Mouse (Mus musculus): ENCODE data around the gene Gm11492. TPM values are rescaled to one million over a fixed set of nuclear protein-coding genes. Genes with fewer than 3 reads are reported as not detected.

The Gm11492 gene
- polyA plus RNA-seq, 1 experiment from 2014 or later: not detected

- Histone ChIP-seq H3K4me1 (replicated peaks) (no peaks in the 10 kb centered on the region), H3K4me2 (no peak overlapping the region), H3K4me3 (replicated peaks) (no peak overlapping the region), H3K27me3 (no peaks in the 10 kb centered on the region), H3K9me3 (no peaks in the 10 kb centered on the region), H3K9ac (replicated peaks) (no peak overlapping the region), H3K36me3 (no peaks in the 10 kb centered on the region), H3K27ac (no peak overlapping the region)
- ATAC-seq (ENCODE audit: insufficient number of reproducible peaks, insufficient read depth, low FRiP score, low TSS enrichment, low read depth): no peak
- 64% methylated on average over 2 of the region's 2 CpGs for WGBS
These were observed 11.2 kb upstream of the Gm11492 start for GRCm38 (mm10) chr11:87555106-87555703.

- Histone ChIP-seq H3K4me2 (no peak overlapping the region), H3K36me3 (no peaks in the 10 kb centered on the region), H3K9ac (replicated peaks) (no peak overlapping the region), H3K9me3 (no peaks in the 10 kb centered on the region), H3K27ac (no peak overlapping the region), H3K4me1 (replicated peaks) (no peaks in the 10 kb centered on the region), H3K27me3 (no peaks in the 10 kb centered on the region), H3K4me3 (replicated peaks) (no peak overlapping the region)
- 72% methylated on average over 6 of the region's 6 CpGs for WGBS
- no peak for ATAC-seq (ENCODE audit: insufficient number of reproducible peaks, insufficient read depth, low FRiP score, low TSS enrichment, low read depth)
These were observed 5.2 kb upstream of the Gm11492 start for GRCm38 (mm10) chr11:87561208-87561607.

- 75% methylated on average over 7 of the region's 7 CpGs for WGBS
- Histone ChIP-seq H3K9ac (replicated peaks) (no peak within 1 kb of the TSS), H3K36me3 (no peaks in the 10 kb centered on the region), H3K27ac (no peak within 1 kb of the TSS), H3K27me3 (no peaks in the 10 kb centered on the region), H3K4me3 (replicated peaks) (no peak within 1 kb of the TSS), H3K4me2 (no peak within 1 kb of the TSS), H3K4me1 (replicated peaks) (no peaks in the 10 kb centered on the region), H3K9me3 (no peaks in the 10 kb centered on the region)
- no peak for ATAC-seq (ENCODE audit: insufficient number of reproducible peaks, insufficient read depth, low FRiP score, low TSS enrichment, low read depth)
These were observed 2.0 kb downstream of the Gm11492 start, which contains the start of gene Sept4 for GRCm38 (mm10) chr11:87568255-87568953. Sept4 (plus strand) TSS chr11:87568903.

GRCm38 (mm10) chr11:87570743-87571142, 4.3 kb downstream of the Gm11492 start:
- H3K36me3 ChIP-seq: no peaks in the 10 kb centered on the region
- no peak overlapping the region for H3K27ac ChIP-seq
- 68% methylated on average over 5 of the region's 5 CpGs for WGBS
- no peaks in the 10 kb centered on the region for H3K4me1 ChIP-seq (replicated peaks)
- H3K27me3 ChIP-seq: no peaks in the 10 kb centered on the region
- no peak for ATAC-seq (ENCODE audit: insufficient number of reproducible peaks, insufficient read depth, low FRiP score, low TSS enrichment, low read depth)
- H3K9ac ChIP-seq (replicated peaks): no peak overlapping the region
- H3K4me3 ChIP-seq (replicated peaks): no peak overlapping the region
- no peak overlapping the region for H3K4me2 ChIP-seq
- no peaks in the 10 kb centered on the region for H3K9me3 ChIP-seq

- Histone ChIP-seq H3K9ac (replicated peaks) (no peak overlapping the region), H3K4me3 (replicated peaks) (no peak overlapping the region), H3K27ac (no peak overlapping the region), H3K4me1 (replicated peaks) (no peaks in the 10 kb centered on the region), H3K27me3 (no peaks in the 10 kb centered on the region), H3K9me3 (no peaks in the 10 kb centered on the region), H3K36me3 (no peaks in the 10 kb centered on the region), H3K4me2 (no peak overlapping the region)
- ATAC-seq (ENCODE audit: insufficient number of reproducible peaks, insufficient read depth, low FRiP score, low TSS enrichment, low read depth): no peak
- WGBS: 90% methylated on average over 1 of the region's 1 CpGs
These were observed 5.0 kb downstream of the Gm11492 start for GRCm38 (mm10) chr11:87571361-87571950.

- Histone ChIP-seq H3K4me1 (replicated peaks) (peaks cover 11% of the 10 kb centered on the region), H3K9ac (replicated peaks) (no peak overlapping the region), H3K36me3 (no peaks in the 10 kb centered on the region), H3K27me3 (peaks cover 14% of the 10 kb centered on the region; the same call in 1 of the 2 replicates), H3K4me2 (no peak overlapping the region), H3K27ac (no peak overlapping the region), H3K9me3 (no peaks in the 10 kb centered on the region), H3K4me3 (replicated peaks) (no peak overlapping the region)
- WGBS: 69% methylated on average over 7 of the region's 7 CpGs
- ATAC-seq (ENCODE audit: insufficient number of reproducible peaks, insufficient read depth, low FRiP score, low TSS enrichment, low read depth): no peak
These were observed 7.3 kb downstream of the Gm11492 start for GRCm38 (mm10) chr11:87573751-87574150.

- Histone ChIP-seq H3K36me3 (no peaks in the 10 kb centered on the region), H3K27me3 (peaks cover 20% of the 10 kb centered on the region; the same call in 1 of the 2 replicates), H3K4me2 (no peak overlapping the region), H3K27ac (no peak overlapping the region), H3K9ac (replicated peaks) (no peak overlapping the region), H3K4me1 (replicated peaks) (peaks cover 11% of the 10 kb centered on the region), H3K9me3 (no peaks in the 10 kb centered on the region), H3K4me3 (replicated peaks) (no peak overlapping the region)
- no peak for ATAC-seq (ENCODE audit: insufficient number of reproducible peaks, insufficient read depth, low FRiP score, low TSS enrichment, low read depth)
- 76% methylated on average over 21 of the region's 21 CpGs for WGBS
These were observed 8.2 kb downstream of the Gm11492 start for GRCm38 (mm10) chr11:87574520-87575180.

GRCm38 (mm10) chr11:87577601-87578248, 11.3 kb downstream of the Gm11492 start:
- H3K27ac ChIP-seq: no peak overlapping the region
- peak overlapping the region; percentile 56 for H3K4me3 ChIP-seq (replicated peaks)
- peaks cover 11% of the 10 kb centered on the region for H3K4me1 ChIP-seq (replicated peaks)
- WGBS: 20% methylated on average over 6 of the region's 6 CpGs
- H3K27me3 ChIP-seq: peaks cover 22% of the 10 kb centered on the region; the same call in 1 of the 2 replicates
- H3K9me3 ChIP-seq: no peaks in the 10 kb centered on the region
- H3K9ac ChIP-seq (replicated peaks): peak overlapping the region; percentile 65; the same call in 1 of the 2 replicates
- H3K36me3 ChIP-seq: no peaks in the 10 kb centered on the region
- ATAC-seq (ENCODE audit: insufficient number of reproducible peaks, insufficient read depth, low FRiP score, low TSS enrichment, low read depth): no peak
- peak overlapping the region; percentile 92 for H3K4me2 ChIP-seq

GRCm38 (mm10) chr11:87578249-87578962, 12.0 kb downstream of the Gm11492 start:
- H3K36me3 ChIP-seq: no peaks in the 10 kb centered on the region
- peak overlapping the region; percentile 92 for H3K4me2 ChIP-seq
- no peaks in the 10 kb centered on the region for H3K9me3 ChIP-seq
- peaks cover 22% of the 10 kb centered on the region; the same call in 1 of the 2 replicates for H3K27me3 ChIP-seq
- H3K27ac ChIP-seq: 0 out of 2 replicates have a peak overlapping the region, but pooled peaks have one; percentile 29
- H3K4me1 ChIP-seq (replicated peaks): peaks cover 11% of the 10 kb centered on the region
- H3K4me3 ChIP-seq (replicated peaks): peak overlapping the region; percentile 56
- peak overlapping the region; percentile 65 for H3K9ac ChIP-seq (replicated peaks)
- peak; percentile 84 for ATAC-seq (ENCODE audit: insufficient number of reproducible peaks, insufficient read depth, low FRiP score, low TSS enrichment, low read depth)
- under 1% methylated on average over 40 of the region's 40 CpGs for WGBS

GRCm38 (mm10) chr11:87578963-87579601, 12.6 kb downstream of the Gm11492 start:
- 20% methylated on average over 10 of the region's 10 CpGs for WGBS

More at GRCm38 (mm10) chr11:87578963-87579601, 12.6 kb downstream of the Gm11492 start:
- no peaks in the 10 kb centered on the region for H3K9me3 ChIP-seq
- H3K9ac ChIP-seq (replicated peaks): peak overlapping the region; percentile 65
- no peak overlapping the region for H3K27ac ChIP-seq
- H3K4me2 ChIP-seq: peak overlapping the region; percentile 92
- peaks cover 22% of the 10 kb centered on the region; the same call in 1 of the 2 replicates for H3K27me3 ChIP-seq
- H3K4me3 ChIP-seq (replicated peaks): peak overlapping the region; percentile 56
- peaks cover 11% of the 10 kb centered on the region for H3K4me1 ChIP-seq (replicated peaks)
- 0 out of 2 replicates have a peak, but pooled peaks have one; percentile 24 for ATAC-seq (ENCODE audit: insufficient number of reproducible peaks, insufficient read depth, low FRiP score, low TSS enrichment, low read depth)
- no peaks in the 10 kb centered on the region for H3K36me3 ChIP-seq

Data from limb, embryonic 12.5 days (tissue).